Mouse (Mus musculus) lung, embryonic 16.5 days (tissue): ENCODE data around the gene Cpt1b. TPM values are rescaled to one million over a fixed set of nuclear protein-coding genes. Genes with fewer than 3 reads are reported as not detected.
"Not testable (repeated sequence)": the region's sequence is repeated elsewhere in the genome, so short reads cannot be mapped to it uniquely, and the experiment has no call there.

Experiments used
- ATAC-seq: fragments of 200-750 bp; cut with Nextera tagmentation; 2 replicates; pipeline ENCODE4 v1.8.0; 2017; ENCODE audit warnings: low read depth, mild to moderate bottlenecking, moderate library complexity
- H3K27ac ChIP-seq: fragments of 300-500 bp; sonication (generic); 2 replicates; pipeline ENCODE4 v1.5.1; 2014; ENCODE audit warnings: mild to moderate bottlenecking, control low read depth, low read length
- H3K27me3 ChIP-seq: fragments of 300-500 bp; sonication (generic); 2 replicates; pipeline ENCODE4 v1.6.1; 2014; ENCODE audit warnings: low read depth, low read length, mixed read lengths; ENCODE audit not compliant: control insufficient read depth, insufficient read depth
- H3K36me3 ChIP-seq: fragments of 300-500 bp; sonication (generic); 2 replicates; pipeline ENCODE4 v1.6.1; 2014; ENCODE audit warnings: low read length; ENCODE audit not compliant: control insufficient read depth, insufficient read depth
- H3K4me1 ChIP-seq: fragments of 300-500 bp; sonication (generic); replicated peaks from 2 replicates; pipeline ENCODE4 v1.6.1; 2014; ENCODE audit warnings: low read length, mixed read lengths; ENCODE audit not compliant: control insufficient read depth, insufficient read depth
- H3K4me2 ChIP-seq: fragments of 300-500 bp; sonication (generic); 2 replicates; pipeline ENCODE4 v1.6.1; 2014; ENCODE audit warnings: low read depth, low read length, control low read depth
- H3K4me3 ChIP-seq: fragments of 300-500 bp; sonication (generic); 2 replicates; pipeline ENCODE4 v1.5.1; 2014; ENCODE audit warnings: mild to moderate bottlenecking, low read length, control low read depth
- H3K9ac ChIP-seq: fragments of 300-500 bp; sonication (generic); 2 replicates; pipeline ENCODE4 v1.6.1; 2014; ENCODE audit warnings: low read length, control low read depth
- H3K9me3 ChIP-seq: fragments of 300-500 bp; sonication (generic); 2 replicates; pipeline ENCODE4 v1.6.1; 2016; ENCODE audit warnings: low read length; ENCODE audit not compliant: control insufficient read depth
- WGBS: fragments of 180-500 bp; shearing (Covaris S2); extraction: QIAGEN DNeasy Blood & Tissue Kit; methylation state at CpG from one replicate; pipeline ENCODE4 v1.1.7; 2014; 5-methylcytosine and 5-hydroxymethylcytosine counted together
- polyA plus RNA-seq: library from polyadenylated mRNA; unstranded; fragments of >200 nt; fragmentation: Nextera tagmentation; extraction: Ambion mirVana; gene quantifications from 2 replicates; pipeline ENCODE4 v1.2.1, GENCODE M21; 2015

Cpt1b gene
- polyA plus RNA-seq, 1 experiment from 2014 or later: 5.7 TPM

- H3K36me3 ChIP-seq: no peaks in the 10 kb centered on the region
- no peaks in the 10 kb centered on the region for H3K4me1 ChIP-seq
- H3K4me2 ChIP-seq: no peak overlapping the region
- no peak overlapping the region for H3K4me3 ChIP-seq
- 30% methylated on average over 8 of the region's 8 CpGs for WGBS
- H3K27me3 ChIP-seq: no peaks in the 10 kb centered on the region
- no peaks in the 10 kb centered on the region for H3K9me3 ChIP-seq
- no peak overlapping the region for H3K9ac ChIP-seq
- no peak for ATAC-seq
- H3K27ac ChIP-seq: no peak overlapping the region
These were observed 16.9 kb upstream of the Cpt1b start for GRCm38 (mm10) chr15:89442486-89443070.

GRCm38 (mm10) chr15:89435878-89436277 lies 10.2 kb upstream of the Cpt1b start:
- no peak for ATAC-seq
- H3K27me3 ChIP-seq: no peaks in the 10 kb centered on the region
- no peak overlapping the region for H3K4me3 ChIP-seq
- no peaks in the 10 kb centered on the region for H3K4me1 ChIP-seq
- no peaks in the 10 kb centered on the region for H3K9me3 ChIP-seq
- no peak overlapping the region for H3K4me2 ChIP-seq
- no peak overlapping the region for H3K9ac ChIP-seq
- no peaks in the 10 kb centered on the region for H3K36me3 ChIP-seq
- no peak overlapping the region for H3K27ac ChIP-seq
- 76% methylated on average over 5 of the region's 5 CpGs for WGBS

- Histone ChIP-seq H3K9me3 (no peaks in the 10 kb centered on the region), H3K4me2 (no peak overlapping the region), H3K27ac (no peak overlapping the region), H3K9ac (no peak overlapping the region), H3K4me3 (no peak overlapping the region), H3K27me3 (no peaks in the 10 kb centered on the region), H3K36me3 (no peaks in the 10 kb centered on the region), H3K4me1 (0 out of 2 replicates have a peak, but pooled peaks cover 4% of the 10 kb centered on the region)
- ATAC-seq: no peak
- 83% methylated on average over 3 of the region's 3 CpGs for WGBS
These were observed 8.5 kb upstream of the Cpt1b start for GRCm38 (mm10) chr15:89434136-89434535.

- 68% methylated on average over 4 of the region's 4 CpGs for WGBS
- ATAC-seq: no peak
- no peaks in the 10 kb centered on the region for H3K9me3 ChIP-seq
- H3K27me3 ChIP-seq: no peaks in the 10 kb centered on the region
- no peak overlapping the region for H3K9ac ChIP-seq
- no peak overlapping the region for H3K4me2 ChIP-seq
- H3K4me3 ChIP-seq: no peak overlapping the region
- no peak overlapping the region for H3K27ac ChIP-seq
- peaks cover 8% of the 10 kb centered on the region; the same call in 1 of the 2 replicates for H3K4me1 ChIP-seq
- H3K36me3 ChIP-seq: no peaks in the 10 kb centered on the region
These were observed 7.3 kb upstream of the Cpt1b start for GRCm38 (mm10) chr15:89432946-89433345.

GRCm38 (mm10) chr15:89431806-89432205 lies 6.1 kb upstream of the Cpt1b start:
- Histone ChIP-seq H3K4me3 (no peak overlapping the region), H3K27ac (no peak overlapping the region), H3K4me2 (no peak overlapping the region), H3K9me3 (no peaks in the 10 kb centered on the region), H3K4me1 (peaks cover 8% of the 10 kb centered on the region; the same call in 1 of the 2 replicates), H3K9ac (no peak overlapping the region), H3K27me3 (no peaks in the 10 kb centered on the region), H3K36me3 (peaks cover 2% of the 10 kb centered on the region; the same call in 1 of the 2 replicates)
- WGBS: 88% methylated on average over 6 of the region's 6 CpGs
- ATAC-seq: no peak

- H3K4me3 ChIP-seq: no peak overlapping the region
- 83% methylated on average over 3 of the region's 3 CpGs for WGBS
- ATAC-seq: no peak
- H3K9ac ChIP-seq: no peak overlapping the region
- no peaks in the 10 kb centered on the region for H3K9me3 ChIP-seq
- no peak overlapping the region for H3K27ac ChIP-seq
- peaks cover 4% of the 10 kb centered on the region for H3K36me3 ChIP-seq
- peaks cover 8% of the 10 kb centered on the region; the same call in 1 of the 2 replicates for H3K4me1 ChIP-seq
- no peaks in the 10 kb centered on the region for H3K27me3 ChIP-seq
- H3K4me2 ChIP-seq: no peak overlapping the region
These were observed 5.6 kb upstream of the Cpt1b start for GRCm38 (mm10) chr15:89431271-89431670.

- ATAC-seq, H3K27me3 ChIP-seq, H3K9ac ChIP-seq, H3K4me3 ChIP-seq, H3K4me1 ChIP-seq, H3K36me3 ChIP-seq, H3K9me3 ChIP-seq, H3K27ac ChIP-seq, H3K4me2 ChIP-seq: not testable (repeated sequence)
- WGBS: 68% methylated on average over 9 of the region's 9 CpGs
These were observed 5.1 kb upstream of the Cpt1b start for GRCm38 (mm10) chr15:89430771-89431170.

- H3K4me3 ChIP-seq: peak overlapping the region; percentile 84
- peak overlapping the region; percentile 93 for H3K4me2 ChIP-seq
- peaks cover 5% of the 10 kb centered on the region for H3K36me3 ChIP-seq
- no peak for ATAC-seq
- H3K27ac ChIP-seq: peak overlapping the region; percentile 98
- H3K9ac ChIP-seq: peak overlapping the region; percentile 85
- 42% methylated on average over 6 of the region's 6 CpGs for WGBS
- peaks cover 8% of the 10 kb centered on the region; the same call in 1 of the 2 replicates for H3K4me1 ChIP-seq
- no peaks in the 10 kb centered on the region for H3K27me3 ChIP-seq
- H3K9me3 ChIP-seq: no peaks in the 10 kb centered on the region
These were observed 4.7 kb upstream of the Cpt1b start for GRCm38 (mm10) chr15:89430341-89430740.

GRCm38 (mm10) chr15:89429352-89430221 lies 3.9 kb upstream of the Cpt1b start, which contains the start of the genes C730034F03Rik, Gm44502 and Chkb:
C730034F03Rik (plus strand) TSS chr15:89429589.
Gm44502 (minus strand) TSS chr15:89429696.
Chkb (minus strand) TSS chr15:89429908.
- Histone ChIP-seq H3K27me3 (no peaks in the 10 kb centered on the region), H3K36me3 (peaks cover 5% of the 10 kb centered on the region), H3K4me1 (peaks cover 8% of the 10 kb centered on the region; the same call in 1 of the 2 replicates), H3K27ac (peak within 1 kb of the TSS; percentile 98), H3K9ac (peak within 1 kb of the TSS; percentile 85), H3K4me2 (peak within 1 kb of the TSS; percentile 93), H3K9me3 (no peaks in the 10 kb centered on the region), H3K4me3 (peak within 1 kb of the TSS; percentile 84)
- under 1% methylated on average over 69 of the region's 70 CpGs for WGBS
- peak; percentile 94 for ATAC-seq
